ENCODE assay signal across 8 mouse cellular contexts in the genomic region with DNA sequence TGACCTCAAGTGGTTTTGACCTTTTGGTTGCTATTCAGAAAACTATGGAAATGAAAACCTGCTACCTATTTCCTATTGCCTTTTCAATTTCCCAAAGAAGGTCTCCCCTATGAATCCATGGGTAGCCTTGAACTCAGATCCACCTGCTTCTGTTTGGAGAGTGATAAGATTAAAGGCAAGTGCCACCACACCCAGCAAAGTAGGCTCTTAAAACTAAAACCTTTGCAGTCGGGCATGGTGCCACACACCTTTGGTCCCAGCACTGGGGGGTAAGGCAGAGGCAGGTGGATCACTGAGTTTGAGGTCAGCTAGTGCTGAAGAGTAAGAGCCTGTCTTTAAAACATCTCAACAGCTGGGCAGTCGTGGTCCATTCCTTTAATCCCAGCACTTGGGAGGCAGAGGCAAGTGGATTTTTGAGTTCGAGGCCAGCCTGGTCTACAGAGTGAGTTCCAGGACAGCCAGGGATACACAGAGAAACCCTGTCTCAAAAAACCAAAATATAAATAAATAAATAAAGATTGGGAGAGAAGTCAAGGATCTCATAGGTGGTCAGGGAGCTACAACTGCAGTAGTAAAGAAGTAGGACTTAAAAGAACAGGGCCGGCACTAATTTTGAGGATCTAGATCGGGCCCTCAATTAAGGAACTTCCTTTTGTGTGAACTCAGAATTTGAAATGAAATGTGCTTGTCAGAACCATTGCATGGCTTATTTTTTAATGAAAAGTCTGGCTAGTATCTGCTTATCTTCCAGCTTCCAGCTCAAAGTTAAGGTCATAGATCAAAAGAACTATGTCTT. TPM values are rescaled to one million over a fixed set of nuclear protein-coding genes. Genes with fewer than 3 reads are reported as not detected.
A peak's percentile ranks its signal among the peaks of the same experiment; 100 is the strongest.
DNase-seq lines count a peak whose midpoint lies in the region; ATAC-seq lines count a peak whose summit lies in the region.

No protein-coding gene starts in this region.

- H3K36me3 ChIP-seq in lung, embryonic 15.5 days = peaks cover 9% of the 10 kb centered on the region
- peaks cover 69% of the 10 kb centered on the region for H3K36me3 ChIP-seq in erythroblast, embryonic 14.5 days (ENCODE audit: control insufficient read depth)
- peaks cover 4% of the 10 kb centered on the region; the same call in 1 of the 2 replicates for H3K36me3 ChIP-seq in kidney, embryonic 16.5 days (ENCODE audit: insufficient read depth, low read length)
- H3K36me3 ChIP-seq in midbrain, embryonic 16.5 days (ENCODE audit: control insufficient read depth, insufficient read depth, low read length) = peaks cover 1% of the 10 kb centered on the region; the same call in 1 of the 2 replicates

- H3K4me3 ChIP-seq in lung, embryonic 15.5 days = peak overlapping the region; percentile 69
- H3K4me3 ChIP-seq in erythroblast, embryonic 14.5 days (replicated peaks) = peak overlapping the region; percentile 100
- peak overlapping the region; percentile 78 for H3K4me3 ChIP-seq in kidney, embryonic 16.5 days (ENCODE audit: low read length)
- H3K4me3 ChIP-seq in midbrain, embryonic 16.5 days (ENCODE audit: low read depth, low read length) = peak overlapping the region; percentile 89

- peak overlapping the region; percentile 90 for H3K4me2 ChIP-seq in lung, embryonic 15.5 days
- peak overlapping the region; percentile 83 for H3K4me2 ChIP-seq in kidney, embryonic 16.5 days (replicated peaks; ENCODE audit: low read depth, low read length)
- peak overlapping the region; percentile 70 for H3K4me2 ChIP-seq in midbrain, embryonic 16.5 days (ENCODE audit: low read length)

- ATAC-seq in lung, embryonic 15.5 days (ENCODE audit: borderline replicate concordance, extremely low read depth, low FRiP score, low TSS enrichment) = no peak
- no peak for ATAC-seq in kidney, embryonic 16.5 days (ENCODE audit: low FRiP score, low TSS enrichment)
- no peak for ATAC-seq in midbrain, embryonic 16.5 days
- no peak for ATAC-seq in monocyte, adult 5-6 weeks (replicated peaks; ENCODE audit: insufficient number of reproducible peaks, low FRiP score, low TSS enrichment, poor library complexity, severe bottlenecking)

- H3K27me3 ChIP-seq in lung, embryonic 15.5 days = no peaks in the 10 kb centered on the region
- H3K27me3 ChIP-seq in erythroblast, embryonic 14.5 days (ENCODE audit: control insufficient read depth) = no peaks in the 10 kb centered on the region
- no peaks in the 10 kb centered on the region for H3K27me3 ChIP-seq in kidney, embryonic 16.5 days (ENCODE audit: insufficient read depth, low read length)
- no peaks in the 10 kb centered on the region for H3K27me3 ChIP-seq in midbrain, embryonic 16.5 days (ENCODE audit: control insufficient read depth, insufficient read depth, low read depth, low read length)

- peaks cover 10% of the 10 kb centered on the region; the same call in 1 of the 2 replicates for H3K4me1 ChIP-seq in lung, embryonic 15.5 days
- H3K4me1 ChIP-seq in erythroblast, embryonic 14.5 days (ENCODE audit: control insufficient read depth) = peaks cover 60% of the 10 kb centered on the region
- peaks cover 13% of the 10 kb centered on the region for H3K4me1 ChIP-seq in kidney, embryonic 16.5 days (ENCODE audit: insufficient read depth, low read length)
- peaks cover 12% of the 10 kb centered on the region for H3K4me1 ChIP-seq in midbrain, embryonic 16.5 days (ENCODE audit: control insufficient read depth, insufficient read depth, low read length)

- H3K9ac ChIP-seq in lung, embryonic 15.5 days = peak overlapping the region; percentile 59; the same call in 1 of the 2 replicates
- no peak overlapping the region for H3K9ac ChIP-seq in kidney, embryonic 16.5 days (replicated peaks; ENCODE audit: low read length)
- H3K9ac ChIP-seq in midbrain, embryonic 16.5 days (ENCODE audit: low read depth, low read length) = no peak overlapping the region

- H3K9me3 ChIP-seq in lung, embryonic 15.5 days = no peaks in the 10 kb centered on the region
- H3K9me3 ChIP-seq in erythroblast, embryonic 14.5 days (ENCODE audit: control insufficient read depth, low read length) = no peaks in the 10 kb centered on the region
- H3K9me3 ChIP-seq in kidney, embryonic 16.5 days (ENCODE audit: low read length) = no peaks in the 10 kb centered on the region
- H3K9me3 ChIP-seq in midbrain, embryonic 16.5 days (replicated peaks; ENCODE audit: control insufficient read depth, low read length, poor library complexity, severe bottlenecking) = no peaks in the 10 kb centered on the region

- no peak overlapping the region for H3K27ac ChIP-seq in lung, embryonic 15.5 days
- no peak overlapping the region for H3K27ac ChIP-seq in kidney, embryonic 16.5 days (ENCODE audit: low read length)
- H3K27ac ChIP-seq in midbrain, embryonic 16.5 days (ENCODE audit: low read length) = no peak overlapping the region

- DNase-seq in lung, adult 18-20 months = no peak
- no peak for DNase-seq in thymus, postnatal 10 days (ENCODE audit: low spot score in 2 of 2)
- no peak for DNase-seq in frontal cortex, postnatal 25 days (ENCODE audit: low spot score in 2 of 2)

- 51% methylated on average over 5 of the region's 5 CpGs for WGBS in lung, embryonic 15.5 days
- 81% methylated on average over 5 of the region's 5 CpGs for WGBS in kidney, embryonic 16.5 days
- 76% methylated on average over 5 of the region's 5 CpGs for WGBS in midbrain, embryonic 16.5 days

RNA-seq across cellular contexts. Expression of a gene that starts 1.9 kb away (rescaled TPM):
- 50.5 and 53.8 TPM in 2 replicates for polyA plus RNA-seq in lung, embryonic 15.5 days (2015; fragmentation: Nextera tagmentation; extraction: Ambion mirVana)
- 5.4 and 6.9 TPM in 2 replicates for polyA plus RNA-seq in erythroblast, embryonic 14.5 days (2012)
- 46.5 and 48.5 TPM in 2 replicates for polyA plus RNA-seq in kidney, embryonic 16.5 days (2015; fragmentation: Nextera tagmentation; extraction: Ambion mirVana)
- polyA plus RNA-seq in midbrain, embryonic 16.5 days (2015; fragmentation: Nextera tagmentation; extraction: Ambion mirVana) = 33.3 and 40.5 TPM in 2 replicates
- 24.5 to 52.2 TPM (median 43.5 TPM) in 3 replicates for total RNA-seq in monocyte, adult 5-6 weeks (2017)

RNA-seq across cellular contexts. Expression of a gene that starts 33.0 kb away (rescaled TPM):
- polyA plus RNA-seq in lung, embryonic 15.5 days (2015; fragmentation: Nextera tagmentation; extraction: Ambion mirVana) = 17.2 and 17.6 TPM in 2 replicates
- 59.1 and 61.6 TPM in 2 replicates for polyA plus RNA-seq in erythroblast, embryonic 14.5 days (2012)
- polyA plus RNA-seq in kidney, embryonic 16.5 days (2015; fragmentation: Nextera tagmentation; extraction: Ambion mirVana) = 10.9 and 11.3 TPM in 2 replicates
- polyA plus RNA-seq in midbrain, embryonic 16.5 days (2015; fragmentation: Nextera tagmentation; extraction: Ambion mirVana) = 19.0 and 21.6 TPM in 2 replicates
- total RNA-seq in monocyte, adult 5-6 weeks (2017) = 16.2 to 63.7 TPM (median 26.3 TPM) in 3 replicates
